Mouse (Mus musculus) intestine, postnatal 0 days (tissue): ENCODE data around the gene Klhl29. TPM values are rescaled to one million over a fixed set of nuclear protein-coding genes. Genes with fewer than 3 reads are reported as not detected.

Experiments
- ATAC-seq: fragments of 200-750 bp; cut with Nextera tagmentation; 2 replicates; pipeline ENCODE4 v1.8.0; 2017; ENCODE audit warnings: mild to moderate bottlenecking, moderate TSS enrichment, moderate library complexity
- H3K27ac ChIP-seq: fragments of 300-500 bp; sonication (generic); 2 replicates; pipeline ENCODE4 v1.5.1; 2014; ENCODE audit warnings: mild to moderate bottlenecking, low read depth, low read length, moderate library complexity
- H3K27me3 ChIP-seq: fragments of 300-500 bp; sonication (generic); replicated peaks from 2 replicates; pipeline ENCODE4 v1.6.1; 2014; ENCODE audit warnings: low read length, mixed read lengths; ENCODE audit not compliant: control insufficient read depth, insufficient read depth
- H3K36me3 ChIP-seq: fragments of 300-500 bp; sonication (generic); 2 replicates; pipeline ENCODE4 v1.6.1; 2014; ENCODE audit warnings: mild to moderate bottlenecking, moderate library complexity; ENCODE audit not compliant: control insufficient read depth, insufficient read depth
- H3K4me1 ChIP-seq: fragments of 300-500 bp; sonication (generic); replicated peaks from 2 replicates; pipeline ENCODE4 v1.6.1; 2014; ENCODE audit warnings: antibody characterized with exemption, low read length, mixed read lengths; ENCODE audit not compliant: control insufficient read depth, insufficient read depth
- H3K4me2 ChIP-seq: fragments of 300-500 bp; sonication (generic); replicated peaks from 2 replicates; pipeline ENCODE4 v1.6.1; 2014; ENCODE audit warnings: low read depth, mild to moderate bottlenecking, moderate library complexity
- H3K4me3 ChIP-seq: fragments of 300-500 bp; sonication (generic); 2 replicates; pipeline ENCODE4 v1.5.1; 2014; ENCODE audit warnings: low read depth, low read length
- H3K9ac ChIP-seq: fragments of 300-500 bp; sonication (generic); 2 replicates; pipeline ENCODE4 v1.6.1; 2014; ENCODE audit warnings: mild to moderate bottlenecking, low read depth, low read length
- H3K9me3 ChIP-seq: fragments of 300-500 bp; sonication (generic); 2 replicates; pipeline ENCODE4 v1.6.1; 2016; ENCODE audit warnings: mixed run types; ENCODE audit not compliant: control insufficient read depth
- CTCF ChIP-seq: sonication (generic); IDR thresholded peaks from 2 replicates; pipeline ENCODE4 v1.5.1; 2016; ENCODE audit warnings: low read depth, mild to moderate bottlenecking, control low read depth, antibody characterized with exemption, moderate library complexity
- WGBS: fragments of 180-500 bp; shearing (Covaris S2); extraction: QIAGEN DNeasy Blood & Tissue Kit; methylation state at CpG from one replicate; pipeline ENCODE4 v1.1.7; 2014; 5-methylcytosine and 5-hydroxymethylcytosine counted together
- polyA plus RNA-seq: library from polyadenylated mRNA; unstranded; fragments of >200 nt; fragmentation: Nextera tagmentation; extraction: Ambion mirVana; gene quantifications from 2 replicates; pipeline ENCODE4 v1.2.1, GENCODE M21; 2015

The Klhl29 gene
- polyA plus RNA-seq, 1 experiment from 2014 or later, result 0.34 TPM

DNA sequence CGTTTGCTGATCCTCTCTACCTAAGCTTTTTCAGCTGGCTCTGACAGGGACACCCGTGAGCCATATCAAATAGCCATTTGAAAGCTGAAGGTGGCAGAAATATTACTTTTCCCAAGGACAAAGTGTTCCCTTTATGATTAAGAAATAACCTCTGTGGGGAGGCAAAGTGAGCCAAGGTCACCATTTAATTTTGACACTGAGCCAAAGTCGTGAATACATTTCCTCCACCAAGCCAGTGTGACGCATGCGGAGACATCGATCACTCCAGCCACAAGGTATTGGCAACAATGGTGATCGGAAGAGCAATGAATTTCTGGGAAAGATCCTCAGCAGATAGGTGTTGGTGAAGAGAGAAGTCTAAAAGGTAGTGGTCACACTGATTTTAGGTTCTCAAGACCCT, 83.2 kb downstream of the Klhl29 start:
- H3K4me2 ChIP-seq, result no peak overlapping the region
- no peaks in the 10 kb centered on the region for H3K27me3 ChIP-seq
- H3K36me3 ChIP-seq, result no peaks in the 10 kb centered on the region
- TF ChIP-seq CTCF, result no peak
- H3K4me1 ChIP-seq, result no peaks in the 10 kb centered on the region
- H3K9me3 ChIP-seq, result no peaks in the 10 kb centered on the region
- ATAC-seq, result no peak
- 83% methylated on average over 7 of the region's 7 CpGs for WGBS
- H3K4me3 ChIP-seq, result no peak overlapping the region
- H3K27ac ChIP-seq, result no peak overlapping the region
- H3K9ac ChIP-seq, result no peak overlapping the region

DNA sequence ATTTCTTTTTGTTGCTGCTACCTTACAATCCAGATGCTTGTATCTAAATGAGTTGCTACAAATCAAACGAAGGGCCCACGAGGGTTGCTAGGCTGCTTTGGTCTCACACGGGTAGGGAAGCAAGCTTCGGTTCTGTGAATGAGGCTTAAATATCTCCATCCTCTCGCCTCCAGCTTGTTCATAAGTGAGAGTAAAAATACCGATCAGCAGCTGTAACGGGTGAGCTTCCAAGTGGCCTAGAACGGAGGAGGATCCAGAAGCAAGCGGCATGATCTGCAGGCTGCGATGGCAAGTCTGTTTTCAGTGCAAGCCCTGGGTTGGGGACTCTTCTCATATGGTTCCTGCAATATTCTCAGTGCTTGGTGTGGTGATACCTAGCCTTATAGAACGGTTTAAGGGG, 89.9 kb downstream of the Klhl29 start:
- ATAC-seq, result no peak
- no peaks in the 10 kb centered on the region for H3K9me3 ChIP-seq
- no peaks in the 10 kb centered on the region for H3K27me3 ChIP-seq
- no peaks in the 10 kb centered on the region for H3K36me3 ChIP-seq
- no peak overlapping the region for H3K4me2 ChIP-seq
- H3K4me3 ChIP-seq, result no peak overlapping the region
- no peak overlapping the region for H3K9ac ChIP-seq
- peaks cover 3% of the 10 kb centered on the region; the same call in 1 of the 2 replicates for H3K4me1 ChIP-seq
- TF ChIP-seq CTCF, result no peak
- no peak overlapping the region for H3K27ac ChIP-seq
- WGBS, result 87% methylated on average over 11 of the region's 11 CpGs

GRCm38 (mm10) chr12:5284961-5285360, 90.5 kb downstream of the Klhl29 start:
- 57% methylated on average over 6 of the region's 6 CpGs for WGBS
- no peak overlapping the region for H3K27ac ChIP-seq
- peaks cover 3% of the 10 kb centered on the region; the same call in 1 of the 2 replicates for H3K4me1 ChIP-seq
- TF ChIP-seq CTCF, result no peak
- no peaks in the 10 kb centered on the region for H3K9me3 ChIP-seq
- no peak overlapping the region for H3K9ac ChIP-seq
- no peak overlapping the region for H3K4me3 ChIP-seq
- ATAC-seq, result peak; percentile 52; the same call in 1 of the 2 replicates
- H3K4me2 ChIP-seq, result no peak overlapping the region
- no peaks in the 10 kb centered on the region for H3K36me3 ChIP-seq
- no peaks in the 10 kb centered on the region for H3K27me3 ChIP-seq

GRCm38 (mm10) chr12:5283654-5284053, 91.8 kb downstream of the Klhl29 start:
- no peak overlapping the region for H3K9ac ChIP-seq
- no peaks in the 10 kb centered on the region for H3K9me3 ChIP-seq
- H3K4me3 ChIP-seq, result no peak overlapping the region
- peak; percentile 66 for ATAC-seq
- no peak overlapping the region for H3K4me2 ChIP-seq
- TF ChIP-seq CTCF, result no peak
- no peaks in the 10 kb centered on the region for H3K36me3 ChIP-seq
- no peaks in the 10 kb centered on the region for H3K27me3 ChIP-seq
- peak overlapping the region; percentile 31; the same call in 1 of the 2 replicates for H3K27ac ChIP-seq
- peaks cover 3% of the 10 kb centered on the region; the same call in 1 of the 2 replicates for H3K4me1 ChIP-seq
- WGBS, result 29% methylated on average over 2 of the region's 2 CpGs

DNA sequence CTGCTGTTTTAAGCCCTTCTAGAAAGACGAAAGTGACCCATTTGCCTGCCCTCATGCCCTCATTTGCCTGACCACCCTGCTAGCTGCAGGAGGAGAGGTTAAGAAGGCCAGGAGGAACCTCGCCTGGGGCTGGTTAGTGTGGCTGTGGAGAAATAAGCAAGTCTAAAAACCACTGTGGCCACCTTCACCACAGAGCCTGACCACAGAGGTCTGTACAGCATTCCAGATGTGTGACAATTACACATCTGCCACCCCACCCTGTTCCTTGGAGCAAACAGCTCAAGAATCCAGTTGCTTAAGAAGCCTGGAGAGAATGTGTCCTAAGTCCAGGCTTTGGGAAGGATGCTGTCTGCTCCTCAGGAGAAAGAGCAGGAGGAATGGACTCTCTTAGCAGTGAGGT, 92.9 kb downstream of the Klhl29 start:
- H3K36me3 ChIP-seq, result no peaks in the 10 kb centered on the region
- no peak overlapping the region for H3K27ac ChIP-seq
- no peak overlapping the region for H3K4me2 ChIP-seq
- H3K4me3 ChIP-seq, result no peak overlapping the region
- WGBS, result 78% methylated on average over 2 of the region's 2 CpGs
- H3K9ac ChIP-seq, result no peak overlapping the region
- no peak for ATAC-seq
- TF ChIP-seq CTCF, result no peak
- H3K27me3 ChIP-seq, result no peaks in the 10 kb centered on the region
- H3K9me3 ChIP-seq, result no peaks in the 10 kb centered on the region
- peaks cover 3% of the 10 kb centered on the region; the same call in 1 of the 2 replicates for H3K4me1 ChIP-seq

GRCm38 (mm10) chr12:5279873-5280272, 95.6 kb downstream of the Klhl29 start:
- Histone ChIP-seq H3K27ac (no peak overlapping the region), H3K27me3 (no peaks in the 10 kb centered on the region), H3K36me3 (no peaks in the 10 kb centered on the region), H3K4me1 (peaks cover 3% of the 10 kb centered on the region; the same call in 1 of the 2 replicates), H3K4me3 (no peak overlapping the region), H3K4me2 (no peak overlapping the region), H3K9me3 (no peaks in the 10 kb centered on the region), H3K9ac (no peak overlapping the region)
- no peak for ATAC-seq
- 38% methylated on average over 1 of the region's 1 CpGs for WGBS
- TF ChIP-seq CTCF, result no peak

- ATAC-seq, result peak; percentile 69
- TF ChIP-seq CTCF, result no peak
- WGBS, result 25% methylated on average over 9 of the region's 9 CpGs
Measured at GRCm38 (mm10) chr12:5277028-5277427, 98.5 kb downstream of the Klhl29 start.

More at GRCm38 (mm10) chr12:5277028-5277427, 98.5 kb downstream of the Klhl29 start:
- Histone ChIP-seq H3K27ac (no peak overlapping the region), H3K9me3 (no peaks in the 10 kb centered on the region), H3K4me3 (no peak overlapping the region), H3K4me2 (no peak overlapping the region), H3K27me3 (no peaks in the 10 kb centered on the region), H3K36me3 (no peaks in the 10 kb centered on the region), H3K4me1 (no peaks in the 10 kb centered on the region), H3K9ac (no peak overlapping the region)
